Mouse (Mus musculus) left cerebral cortex, postnatal 36 days (tissue): ENCODE data around the gene Dcst1. TPM values are rescaled to one million over a fixed set of nuclear protein-coding genes. Genes with fewer than 3 reads are reported as not detected.
A peak's percentile ranks its signal among the peaks of the same experiment; 100 is the strongest.

ENCODE experiments used
- DNase-seq, 2 experiments: peaks; one replicate each; pipeline ENCODE4 v3.0.0; 2021 to 2022; ENCODE audit warnings: low spot score in 2 of 2, mixed read lengths in 1 of 2
- intact Hi-C: fragments of 180-260 bp; cut with DNase I; formaldehyde crosslinking; loops from one replicate; pipeline ENCODE4 v1.15.1; 2025
- total RNA-seq, 2 experiments: library from RNA; stranded (reverse); gene quantifications; 2 replicates each; pipeline ENCODE4 v1.2.3; 2021

Gene Dcst1
- not detected for total RNA-seq

DNA sequence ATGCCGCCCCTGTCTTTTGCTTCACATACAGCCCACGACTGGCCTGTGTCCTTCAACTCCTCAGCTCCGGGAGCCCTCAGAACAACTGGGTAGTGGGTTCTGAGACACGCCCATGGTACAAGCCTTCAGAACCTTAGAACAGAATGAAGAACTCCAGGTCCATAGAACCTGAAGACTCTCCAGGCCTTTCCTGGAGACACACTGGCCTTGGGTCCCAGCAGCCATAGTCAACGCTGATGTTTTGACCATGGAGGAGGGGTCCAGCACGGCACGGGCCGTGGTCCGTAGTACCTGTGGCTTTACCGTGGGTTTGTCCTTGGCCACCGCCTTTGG is at the start of gene Dcst1:
Gene Dcst1, minus strand, starts transcription at position 101 of the 333 bp plus-strand sequence.
- no peak for DNase-seq
- intact Hi-C loops: no loop called here

- intact Hi-C loops: no loop called here
- peak; percentile 99 to 100 for DNase-seq
Measured at GRCm38 (mm10) chr3:89411490-89412393, 46.7 kb upstream of the Dcst1 start, which contains the start of gene Flad1. TSS of gene Flad1 (minus strand) at chr3:89411870.

- intact Hi-C loops: no loop called here
- no peak for DNase-seq
Measured at GRCm38 (mm10) chr3:89410864-89411263, 45.8 kb upstream of the Dcst1 start.

GRCm38 (mm10) chr3:89409701-89410100 is 44.6 kb upstream of the Dcst1 start:
- no peak for DNase-seq
- intact Hi-C loops: no loop called here

GRCm38 (mm10) chr3:89408448-89408847 is 43.4 kb upstream of the Dcst1 start:
- DNase-seq: no peak
- intact Hi-C loops: no loop called here

DNA sequence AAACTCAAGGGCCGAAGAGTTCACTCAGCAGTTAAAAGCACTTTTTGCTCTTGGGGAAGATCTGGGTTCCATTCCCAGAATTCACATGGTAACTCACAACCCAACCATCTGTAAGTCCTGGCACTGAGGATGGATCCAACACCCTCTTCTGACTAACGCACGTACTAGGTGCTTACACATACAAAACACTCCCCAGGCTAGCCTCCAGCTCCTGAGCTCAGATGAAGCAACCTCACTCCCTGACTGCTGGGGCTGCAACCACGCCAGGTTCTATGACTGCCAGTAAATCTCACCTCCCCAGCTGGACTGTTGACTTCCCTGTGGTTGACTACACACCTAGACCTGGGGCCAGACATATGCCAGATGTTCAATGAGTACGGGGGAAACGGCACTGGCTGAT is 41.8 kb upstream of the Dcst1 start:
- no peak for DNase-seq
- intact Hi-C loops: no loop called here

DNA sequence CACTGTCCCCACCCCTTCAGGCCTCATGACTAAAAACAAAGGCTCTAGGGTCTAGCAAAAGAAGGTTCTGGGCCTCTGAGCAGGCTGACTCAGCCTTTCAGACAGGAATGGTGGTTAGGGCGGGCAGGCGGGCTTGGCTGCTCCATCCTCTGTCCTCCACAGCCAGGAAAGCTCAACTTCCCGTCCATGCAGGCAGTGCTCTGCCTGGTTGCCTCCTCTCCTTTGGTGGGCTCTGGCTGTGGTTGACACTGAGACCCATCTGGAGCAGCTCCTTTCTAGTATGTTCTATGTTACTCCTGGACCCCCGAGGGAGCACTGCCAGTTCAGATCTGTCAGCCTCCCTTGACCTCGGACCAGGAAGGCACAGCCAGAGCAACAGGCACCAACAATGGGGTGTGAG is 37.6 kb upstream of the Dcst1 start, which contains the start of gene Lenep:
Gene Lenep, minus strand, starts transcription at position 101 of the 400 bp plus-strand sequence.
- no peak for DNase-seq
- intact Hi-C loops: no loop called here

- no peak for DNase-seq
- intact Hi-C loops: no loop called here
Measured at GRCm38 (mm10) chr3:89401329-89401728, 36.3 kb upstream of the Dcst1 start.

GRCm38 (mm10) chr3:89396654-89397005 is 31.6 kb upstream of the Dcst1 start:
- no peak for DNase-seq
- intact Hi-C loops: no loop called here

- intact Hi-C loops: no loop called here
- no peak for DNase-seq
Measured at GRCm38 (mm10) chr3:89395806-89396653, 31.0 kb upstream of the Dcst1 start.

DNA sequence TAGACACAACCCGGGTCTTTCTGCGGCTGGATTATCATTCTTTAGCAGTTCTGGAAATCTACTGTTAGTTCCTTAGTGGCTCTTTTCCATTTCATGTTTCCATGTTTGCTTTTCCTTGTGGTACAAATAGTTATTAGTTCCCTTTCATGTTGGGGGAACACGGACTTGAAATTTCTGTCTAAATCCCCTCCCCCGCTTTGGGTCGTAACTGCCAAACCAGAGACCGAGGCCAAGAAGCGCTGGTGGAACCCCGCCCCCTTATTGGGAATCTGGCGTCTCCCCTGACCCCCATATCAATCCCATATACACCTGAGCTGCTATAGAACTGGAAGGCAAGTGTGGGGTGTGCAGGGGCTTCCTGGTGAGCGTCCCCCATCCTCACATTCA is 30.4 kb upstream of the Dcst1 start:
- intact Hi-C loops: no loop called here
- DNase-seq: no peak

DNA sequence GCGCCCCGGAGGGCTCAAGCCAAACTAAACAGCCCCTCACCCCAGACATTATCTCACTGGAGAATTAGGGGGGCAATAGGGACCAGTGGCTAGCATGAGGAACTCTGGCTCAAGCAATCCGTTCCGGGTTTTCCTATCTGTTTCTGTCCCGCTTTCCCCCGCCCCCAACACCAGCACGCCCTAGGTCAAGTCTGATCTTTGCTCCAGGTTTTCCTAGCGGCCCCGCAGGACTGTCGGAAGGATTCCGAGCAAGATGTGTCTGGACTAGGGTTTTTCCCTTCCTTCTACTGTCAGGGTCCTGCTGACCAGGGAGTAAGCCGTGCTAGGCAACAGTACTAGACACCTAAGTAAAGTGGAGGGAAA is 29.8 kb upstream of the Dcst1 start:
- intact Hi-C loops: no loop called here
- DNase-seq: peak in 1 of 2 experiments; percentile 54

- DNase-seq: peak; percentile 49 to 60
- intact Hi-C loops: no loop called here
Measured at GRCm38 (mm10) chr3:89394006-89394893, 29.2 kb upstream of the Dcst1 start, which contains the start of gene Zbtb7b. TSS of gene Zbtb7b (minus strand) at chr3:89394776.

DNA sequence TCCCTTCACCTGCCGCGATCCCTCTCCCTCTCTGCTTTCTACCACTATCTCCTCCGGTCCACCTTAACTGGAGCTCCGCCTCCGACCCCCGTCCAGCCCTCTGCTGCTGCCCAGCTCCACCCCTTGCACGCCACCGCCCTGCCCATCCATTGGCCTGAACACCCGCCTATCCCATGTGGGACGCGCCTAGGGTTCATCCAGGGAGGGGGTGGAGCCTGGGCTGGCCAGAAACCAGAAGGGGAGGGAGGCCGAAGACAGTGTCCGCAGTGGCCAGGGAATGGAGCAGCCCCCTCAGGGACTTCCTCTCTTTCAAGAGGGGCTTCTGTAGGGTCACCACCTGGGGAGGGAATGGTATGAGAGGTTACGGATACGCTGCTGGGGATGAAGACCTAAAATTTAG is 28.6 kb upstream of the Dcst1 start:
- intact Hi-C loops: no loop called here
- peak; percentile 94 to 97 for DNase-seq

DNA sequence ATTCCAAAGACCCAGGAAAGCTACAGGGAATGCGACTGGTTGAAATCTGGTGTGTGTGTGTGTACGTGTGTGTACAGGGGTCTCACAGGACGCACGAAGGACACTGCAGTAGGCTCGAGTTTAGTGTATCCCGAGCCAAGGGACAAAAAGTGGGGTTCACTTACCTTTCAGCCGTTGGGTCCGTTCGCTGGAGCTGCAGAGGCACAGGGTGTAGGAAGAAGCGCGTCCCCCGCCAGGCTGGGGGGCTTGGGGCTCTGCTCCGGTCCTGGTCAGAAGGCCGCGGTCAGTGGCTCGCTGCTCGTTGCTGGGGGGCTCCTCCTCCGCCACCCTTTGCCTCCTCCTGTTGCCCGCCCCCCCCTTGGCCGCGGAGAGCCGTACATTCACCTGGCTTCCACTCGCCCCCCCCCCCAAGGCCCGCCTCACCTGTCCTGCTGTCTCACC is 27.8 kb upstream of the Dcst1 start:
- no peak for DNase-seq
- intact Hi-C loops: no loop called here

GRCm38 (mm10) chr3:89391663-89392511 is 26.8 kb upstream of the Dcst1 start:
- intact Hi-C loops: no loop called here
- DNase-seq: peak; percentile 43 to 52

- intact Hi-C loops: no loop called here
- DNase-seq: no peak
Measured at GRCm38 (mm10) chr3:89390699-89391662, 25.9 kb upstream of the Dcst1 start.

DNA sequence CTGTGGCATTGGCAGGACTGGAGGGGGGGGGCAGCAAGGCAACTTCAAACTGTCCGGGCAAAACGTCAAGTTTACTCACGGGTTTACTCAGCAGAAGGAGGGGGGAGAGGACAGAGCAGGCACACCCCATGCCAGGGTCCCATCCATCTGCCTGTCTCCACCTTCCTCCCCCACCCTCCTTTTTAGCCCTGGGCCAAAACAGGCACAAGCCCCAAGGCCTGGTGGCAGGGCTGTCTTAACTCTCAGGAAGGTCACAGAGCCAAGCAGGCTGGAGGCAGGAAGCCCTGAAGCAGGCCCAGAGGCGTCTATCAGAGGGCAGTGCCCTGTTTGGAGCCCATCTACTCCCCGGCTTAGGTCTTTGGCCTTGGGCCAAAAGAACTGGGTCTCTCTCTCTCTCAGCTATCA is 25.1 kb upstream of the Dcst1 start:
- intact Hi-C loops: no loop called here

More for the DNA sequence above, 25.1 kb upstream of the Dcst1 start:
- DNase-seq: no peak
